Comparison of ENCODE assay signal across 9 mouse cellular contexts in genomic region chr5:34288154-34288716, GRCm38 (mm10). TPM values are rescaled to one million over a fixed set of nuclear protein-coding genes. Genes with fewer than 3 reads are reported as not detected.
DNase-seq lines count a peak whose midpoint lies in the region; ATAC-seq and TF ChIP-seq lines count a peak whose summit lies in the region.
"Had no signal": no experiment of that assay in that cellular context is flagged by ENCODE, and none has a peak within 500 bp of the region (broad histone marks: within the 10 kb centered on the region; RNA-seq: fewer than 3 reads in every experiment).

Gene Zfyve28 (minus strand): TSS chr5:34288449.
Gene Cfap99 (plus strand): TSS chr5:34288600.

- H3K4me1 ChIP-seq in forebrain, embryonic 11.5 days (replicated peaks; ENCODE audit: control insufficient read depth, insufficient read depth, low read length) = peaks cover 6% of the 10 kb centered on the region
- H3K4me1 ChIP-seq in heart, postnatal 0 days (ENCODE audit: control insufficient read depth, insufficient read depth) = no peaks in the 10 kb centered on the region; the same call in 1 of the 2 replicates
- peaks cover 0 to 3% of the 10 kb centered on the region in 2 experiments; a peak in 1 of 4 replicates for H3K4me1 ChIP-seq in liver, embryonic 14.5 days (replicated peaks; ENCODE audit: control insufficient read depth in 2 of 2, insufficient read depth in 2 of 2, low read length in 1 of 2)
- peaks cover 20% of the 10 kb centered on the region for H3K4me1 ChIP-seq in neural tube, embryonic 13.5 days (replicated peaks)

- H3K27me3 ChIP-seq in forebrain, embryonic 11.5 days (ENCODE audit: control insufficient read depth, insufficient read depth, low read length) = peaks cover 37% of the 10 kb centered on the region
- H3K27me3 ChIP-seq in heart, postnatal 0 days (ENCODE audit: control insufficient read depth, insufficient read depth, low read length) = peaks cover 59% of the 10 kb centered on the region
- H3K27me3 ChIP-seq in liver, embryonic 14.5 days (ENCODE audit: control insufficient read depth, insufficient read depth, low read length) = peaks cover 51% of the 10 kb centered on the region
- peaks cover 52% of the 10 kb centered on the region for H3K27me3 ChIP-seq in neural tube, embryonic 13.5 days

- peak; percentile 80 for DNase-seq in A20 (ENCODE audit: low read depth, low spot score)
- peak; percentile 98 for DNase-seq in brain, embryonic 14.5 days (ENCODE audit: low read depth)
- DNase-seq in forebrain, embryonic 11.5 days (ENCODE audit: low spot score) = peak; percentile 93
- DNase-seq in heart, postnatal 0 days (ENCODE audit: low spot score) = no peak
- DNase-seq in kidney, postnatal 36 days = peak; percentile 41 to 65
- no peak for DNase-seq in liver, embryonic 14.5 days (ENCODE audit: low read depth in 3 of 3, low spot score in 3 of 3)
- DNase-seq in testis, postnatal 14 days (ENCODE audit: low spot score) = peak; percentile 90

- no peak for TF ChIP-seq CTCF in brain, embryonic 14.5 days (IDR thresholded peaks at IDR 0.05; ENCODE audit: borderline replicate concordance, extremely low read depth, insufficient read depth, insufficient read length)
- TF ChIP-seq CTCF in heart, postnatal 0 days (IDR thresholded peaks at IDR 0.05; ENCODE audit: low read depth) = no peak
- no peak for TF ChIP-seq CTCF in liver, embryonic 14.5 days (IDR thresholded peaks at IDR 0.05; ENCODE audit: low read depth)

- WGBS in forebrain, embryonic 11.5 days = under 1% methylated on average over 72 of the region's 83 CpGs
- 0% methylated on average over 65 of the region's 83 CpGs for WGBS in heart, postnatal 0 days
- WGBS in liver, embryonic 14.5 days (ENCODE audit: insufficient replicate concordance) = under 1% methylated on average over 71 of the region's 83 CpGs
- WGBS in neural tube, embryonic 13.5 days = under 1% methylated on average over 73 of the region's 83 CpGs

- peak; percentile 98 for ATAC-seq in forebrain, embryonic 11.5 days (replicated peaks; ENCODE audit: low FRiP score)
- peak; percentile 86 for ATAC-seq in heart, postnatal 0 days (ENCODE audit: insufficient read depth, low read depth)
- no peak for ATAC-seq in liver, embryonic 14.5 days (ENCODE audit: insufficient read depth)
- peak; percentile 99 for ATAC-seq in neural tube, embryonic 13.5 days (ENCODE audit: low read depth)

- peak within 1 kb of the TSS; percentile 63 for H3K4me3 ChIP-seq in forebrain, embryonic 11.5 days (ENCODE audit: low read depth, low read length)
- H3K4me3 ChIP-seq in heart, postnatal 0 days (ENCODE audit: low read depth, low read length) = peak within 1 kb of the TSS; percentile 61
- H3K4me3 ChIP-seq in liver, embryonic 14.5 days (ENCODE audit: insufficient read depth in 1 of 2, low read depth in 2 of 2, low read length in 2 of 2) = peak within 1 kb of the TSS; percentile 2 to 40; a peak in 3 of 4 replicates
- peak within 1 kb of the TSS; percentile 70 for H3K4me3 ChIP-seq in neural tube, embryonic 13.5 days

- H3K27ac ChIP-seq in forebrain, embryonic 11.5 days (ENCODE audit: low read depth, low read length) = no peak within 1 kb of the TSS
- no peak within 1 kb of the TSS for H3K27ac ChIP-seq in heart, postnatal 0 days (ENCODE audit: low read depth)
- no peak within 1 kb of the TSS for H3K27ac ChIP-seq in liver, embryonic 14.5 days
- peak within 1 kb of the TSS; percentile 64; the same call in 1 of the 2 replicates for H3K27ac ChIP-seq in neural tube, embryonic 13.5 days (replicated peaks)

- H3K9me3 ChIP-seq in forebrain, embryonic 11.5 days (ENCODE audit: control insufficient read depth, low read length) = no peaks in the 10 kb centered on the region
- no peaks in the 10 kb centered on the region for H3K9me3 ChIP-seq in heart, postnatal 0 days (replicated peaks; ENCODE audit: control insufficient read depth, low read length)
- H3K9me3 ChIP-seq in liver, embryonic 14.5 days (ENCODE audit: control insufficient read depth, low read length) = no peaks in the 10 kb centered on the region
- H3K9me3 ChIP-seq in neural tube, embryonic 13.5 days = no peaks in the 10 kb centered on the region

- TF ChIP-seq EP300 in heart, postnatal 0 days (IDR thresholded peaks at IDR 0.05; ENCODE audit: low read depth) = no peak
- TF ChIP-seq EP300 in liver, embryonic 14.5 days (IDR thresholded peaks at IDR 0.05; ENCODE audit: low read depth) = no peak

- peak; percentile 53 for TF ChIP-seq POLR2A in brain, embryonic 14.5 days (IDR thresholded peaks at IDR 0.05; ENCODE audit: borderline replicate concordance, extremely low read depth, insufficient read depth, insufficient read length, poor library complexity, severe bottlenecking)

- peak within 1 kb of the TSS; percentile 55 for H3K9ac ChIP-seq in forebrain, embryonic 11.5 days (ENCODE audit: low read length)
- no peak within 1 kb of the TSS for H3K9ac ChIP-seq in heart, postnatal 0 days (replicated peaks; ENCODE audit: low read depth, low read length)
- no peak within 1 kb of the TSS for H3K9ac ChIP-seq in liver, embryonic 14.5 days (replicated peaks)
- H3K9ac ChIP-seq in neural tube, embryonic 13.5 days = peak within 1 kb of the TSS; percentile 82

- peak within 1 kb of the TSS; percentile 97 for H3K4me2 ChIP-seq in forebrain, embryonic 11.5 days (ENCODE audit: low read depth, low read length, severe bottlenecking)
- peak within 1 kb of the TSS; percentile 88 for H3K4me2 ChIP-seq in heart, postnatal 0 days (ENCODE audit: low read depth, low read length)
- H3K4me2 ChIP-seq in liver, embryonic 14.5 days (ENCODE audit: low read depth) = peak within 1 kb of the TSS; percentile 46
- peak within 1 kb of the TSS; percentile 73 for H3K4me2 ChIP-seq in neural tube, embryonic 13.5 days

- no peaks in the 10 kb centered on the region for H3K36me3 ChIP-seq in forebrain, embryonic 11.5 days (ENCODE audit: control insufficient read depth, insufficient read depth, low read length)
- H3K36me3 ChIP-seq in heart, postnatal 0 days (replicated peaks; ENCODE audit: control insufficient read depth, insufficient read depth, low read length) = no peaks in the 10 kb centered on the region
- no peaks in the 10 kb centered on the region for H3K36me3 ChIP-seq in liver, embryonic 14.5 days (replicated peaks; ENCODE audit: control insufficient read depth, insufficient read depth, low read depth)
- no peaks in the 10 kb centered on the region for H3K36me3 ChIP-seq in neural tube, embryonic 13.5 days

RNA-seq across cellular contexts. Expression of gene Zfyve28, which starts in this region (rescaled TPM):
- 5.7 and 7.6 TPM in 2 replicates for polyA plus RNA-seq in brain, embryonic 14.5 days (2012; rRNA removed)
- 1.6 TPM in 2 replicates for polyA plus RNA-seq in forebrain, embryonic 11.5 days (2014; fragmentation: Nextera tagmentation; extraction: Ambion mirVana)
- 0.04 and 0.89 TPM in 2 replicates for total RNA-seq in heart, postnatal 0 days (2014; rRNA removed; ENCODE audit: low replicate concordance)
- polyA plus RNA-seq in heart, postnatal 0 days (2015; fragmentation: Nextera tagmentation; extraction: Ambion mirVana) = 0.16 and 0.19 TPM in 2 replicates
- polyA plus RNA-seq in liver, embryonic 14.5 days (2012; rRNA removed) = 0.03 and 0.07 TPM in 2 replicates
- polyA plus RNA-seq in liver, embryonic 14.5 days (2014; fragmentation: Nextera tagmentation; extraction: Ambion mirVana) = 0.08 TPM in 1 of 2 replicates, not detected in the other
- polyA plus RNA-seq in neural tube, embryonic 13.5 days (2015; fragmentation: Nextera tagmentation; extraction: Ambion mirVana) = 5.6 and 6.9 TPM in 2 replicates

RNA-seq across cellular contexts. Expression of gene Cfap99, which starts in this region (rescaled TPM):
- polyA plus RNA-seq in brain, embryonic 14.5 days (2012; rRNA removed) = 0.09 and 0.19 TPM in 2 replicates
- not detected in 2 replicates for polyA plus RNA-seq in forebrain, embryonic 11.5 days (2014; fragmentation: Nextera tagmentation; extraction: Ambion mirVana)
- not detected in 2 replicates for total RNA-seq in heart, postnatal 0 days (2014; rRNA removed; ENCODE audit: low replicate concordance)
- polyA plus RNA-seq in heart, postnatal 0 days (2015; fragmentation: Nextera tagmentation; extraction: Ambion mirVana) = not detected in 2 replicates
- not detected in 2 replicates for polyA plus RNA-seq in liver, embryonic 14.5 days (2012; rRNA removed)
- not detected in 2 replicates for polyA plus RNA-seq in liver, embryonic 14.5 days (2014; fragmentation: Nextera tagmentation; extraction: Ambion mirVana)
- not detected in 2 replicates for polyA plus RNA-seq in neural tube, embryonic 13.5 days (2015; fragmentation: Nextera tagmentation; extraction: Ambion mirVana)
- polyA plus RNA-seq: C2C12 had no signal

Comparison
In these comparisons a context has a peak if more than half of its experiments do, and no peak if none do; other contexts are left out.
1. Peak in ATAC-seq, H3K4me3 ChIP-seq and H3K4me2 ChIP-seq in heart, postnatal 0 days; RNA of the genes that start here not detected or under 1 TPM.
2. DNase-seq: peak in A20 (single experiment), brain, embryonic 14.5 days (single experiment), forebrain, embryonic 11.5 days (single experiment), kidney, postnatal 36 days (2 of 2) and testis, postnatal 14 days (single experiment); none in heart, postnatal 0 days (single experiment) and liver, embryonic 14.5 days (0 of 3).
3. H3K4me2 ChIP-seq: peak in every context shown above with its lines; median percentile 97 in forebrain, embryonic 11.5 days; 88 in heart, postnatal 0 days; 73 in neural tube, embryonic 13.5 days; 46 in liver, embryonic 14.5 days.
4. H3K9ac ChIP-seq: peak in forebrain, embryonic 11.5 days (single experiment) and neural tube, embryonic 13.5 days (single experiment); none in heart, postnatal 0 days (single experiment) and liver, embryonic 14.5 days (single experiment).
5. Peak in every context shown above with its lines, with median percentiles within 50 percentile points of each other: H3K4me3 ChIP-seq.